9 mouse cellular contexts compared by ENCODE assay signal in the genomic region with DNA sequence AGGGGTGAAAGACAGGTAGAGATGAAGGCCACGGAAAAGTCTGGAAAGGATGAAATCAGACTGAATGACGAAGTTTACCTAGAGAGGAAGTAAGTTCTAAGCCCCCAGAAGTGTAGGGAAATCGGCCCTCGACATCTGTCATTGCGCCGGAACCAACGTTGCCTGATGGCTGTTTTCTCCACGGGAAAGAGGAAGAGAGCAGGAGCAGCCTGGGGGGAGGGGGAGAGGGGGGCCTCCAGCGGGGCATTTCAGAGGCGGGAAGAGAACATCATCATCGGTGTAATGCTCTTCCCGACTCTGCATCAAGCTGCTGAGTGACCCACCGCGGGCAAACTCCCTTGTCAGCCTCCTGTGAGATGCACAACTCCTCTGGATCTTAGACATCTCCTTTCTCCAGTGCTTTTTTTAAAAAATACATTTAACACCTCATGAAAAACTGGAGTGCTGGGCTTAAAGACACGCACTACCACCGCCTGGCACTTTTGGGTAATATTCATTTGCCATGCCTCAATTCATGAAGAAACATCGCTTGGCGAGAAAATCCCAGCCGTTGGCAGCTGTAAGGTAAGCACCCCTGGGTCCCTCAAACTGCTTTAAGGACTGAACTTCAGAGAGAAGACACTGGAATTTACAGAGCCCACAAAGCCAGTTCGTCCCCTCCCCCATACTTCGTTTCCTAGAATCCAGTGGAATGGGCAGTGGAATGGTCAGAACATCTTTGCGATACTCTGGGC. TPM values are rescaled to one million over a fixed set of nuclear protein-coding genes. Genes with fewer than 3 reads are reported as not detected.
A peak's percentile ranks its signal among the peaks of the same experiment; 100 is the strongest.
DNase-seq lines count a peak whose midpoint lies in the region; ATAC-seq and TF ChIP-seq lines count a peak whose summit lies in the region.
"Had no signal": no experiment of that assay in that cellular context is flagged by ENCODE, and none has a peak within 500 bp of the region (broad histone marks: within the 10 kb centered on the region; RNA-seq: fewer than 3 reads in every experiment).

No protein-coding gene starts in this region.

- H3K4me1 ChIP-seq in intestine, embryonic 14.5 days (replicated peaks; ENCODE audit: control insufficient read depth, insufficient read depth, low read length): peaks cover 12% of the 10 kb centered on the region; the same call in 1 of the 2 replicates
- H3K4me1 ChIP-seq in midbrain, embryonic 15.5 days: peaks cover 17% of the 10 kb centered on the region

- no peaks in the 10 kb centered on the region for H3K27me3 ChIP-seq in intestine, embryonic 14.5 days (replicated peaks; ENCODE audit: control insufficient read depth, insufficient read depth, low read length)
- H3K27me3 ChIP-seq in midbrain, embryonic 15.5 days (replicated peaks): no peaks in the 10 kb centered on the region
- H3K27me3 ChIP-seq: Patski had no signal

- H3K4me3 ChIP-seq in layer of hippocampus, adult 2 months: peak overlapping the region; percentile 10; the same call in 1 of the 2 replicates
- no peak overlapping the region; the same call in 1 of the 2 replicates for H3K4me3 ChIP-seq in intestine, embryonic 14.5 days (ENCODE audit: low read depth, low read length)
- peak overlapping the region; percentile 7; the same call in 1 of the 2 replicates for H3K4me3 ChIP-seq in midbrain, embryonic 15.5 days

- whole genome bisulfite sequencing in intestine, embryonic 14.5 days: 59% methylated on average over 21 of the region's 22 CpGs
- 60% methylated on average over 22 of the region's 22 CpGs for whole genome bisulfite sequencing in midbrain, embryonic 15.5 days

- peak overlapping the region; percentile 57; the same call in 1 of the 2 replicates for H3K27ac ChIP-seq in layer of hippocampus, adult 2 months
- no peak overlapping the region for H3K27ac ChIP-seq in intestine, embryonic 14.5 days (ENCODE audit: low read depth)
- H3K27ac ChIP-seq in midbrain, embryonic 15.5 days: peak overlapping the region; percentile 59

- no peak for TF ChIP-seq CTCF in layer of hippocampus, adult 2 months (conservative IDR thresholded peaks at IDR 0.05)

- no peak for DNase-seq in layer of hippocampus, adult 2 months (ENCODE audit: low spot score in 2 of 2)
- DNase-seq in layer of hippocampus, adult 11-12 months (ENCODE audit: low spot score): no peak
- no peak for DNase-seq in intestine, embryonic 14.5 days (ENCODE audit: low spot score)
- DNase-seq in adrenal gland, adult 2 months: no peak
- DNase-seq in cerebellum, adult 11-12 months: no peak
- no peak for DNase-seq in gastrocnemius, adult 8-10 months (ENCODE audit: low spot score in 2 of 2)

- 0 out of 2 replicates have a peak, but pooled peaks have one; percentile 58 for ATAC-seq in erythroid progenitor cell, adult 5-6 weeks (replicated peaks; ENCODE audit: low FRiP score, poor library complexity, severe bottlenecking)
- ATAC-seq in intestine, embryonic 14.5 days (replicated peaks; ENCODE audit: low FRiP score, low TSS enrichment, low read depth): no peak
- peak; percentile 34 for ATAC-seq in midbrain, embryonic 15.5 days (replicated peaks)
- ATAC-seq: Patski had no signal

- H3K4me2 ChIP-seq in intestine, embryonic 14.5 days (ENCODE audit: low read length): peak overlapping the region; percentile 33
- H3K4me2 ChIP-seq in midbrain, embryonic 15.5 days: peak overlapping the region; percentile 44

- H3K9me3 ChIP-seq in intestine, embryonic 14.5 days (ENCODE audit: control insufficient read depth, low read length): no peaks in the 10 kb centered on the region
- no peaks in the 10 kb centered on the region for H3K9me3 ChIP-seq in midbrain, embryonic 15.5 days

- H3K36me3 ChIP-seq in intestine, embryonic 14.5 days (ENCODE audit: control insufficient read depth, insufficient read depth, low read length): no peaks in the 10 kb centered on the region
- H3K36me3 ChIP-seq in midbrain, embryonic 15.5 days (replicated peaks): no peaks in the 10 kb centered on the region

- H3K9ac ChIP-seq in intestine, embryonic 14.5 days (ENCODE audit: low read length): 0 out of 2 replicates have a peak overlapping the region, but pooled peaks have one; percentile 0
- H3K9ac ChIP-seq in midbrain, embryonic 15.5 days: 0 out of 2 replicates have a peak overlapping the region, but pooled peaks have one; percentile 10

RNA-seq across cellular contexts. Expression of a gene that starts 53.0 kb away (rescaled TPM):
- total RNA-seq in layer of hippocampus, adult 2 months (2021): 10 to 100 TPM; 69.7 to 73.6 TPM
- total RNA-seq in erythroid progenitor cell, adult 5-6 weeks (2015; ENCODE audit: low replicate concordance): 55.9 and 71.3 TPM in 2 replicates
- total RNA-seq in erythroid progenitor cell, adult 5-6 weeks (2017; ENCODE audit: low replicate concordance): 32.5 and 51.3 TPM in 2 replicates
- polyA plus RNA-seq in intestine, embryonic 14.5 days (2014; fragmentation: Nextera tagmentation; extraction: Ambion mirVana): 79.0 and 79.8 TPM in 2 replicates
- polyA plus RNA-seq in midbrain, embryonic 15.5 days (2015; fragmentation: Nextera tagmentation; extraction: Ambion mirVana): 88.8 and 90.1 TPM in 2 replicates
- 10 to 100 TPM; 32.3 to 46.6 TPM for total RNA-seq in adrenal gland, adult 2 months (2021)
- polyA plus RNA-seq in adrenal gland, adult 2 months (2012; rRNA removed): 2.7 and 3.2 TPM in 2 replicates
- total RNA-seq in gastrocnemius, adult 8-10 months (2022): 10 to 100 TPM; 11.7 to 23.7 (median 13.9) TPM
